Mouse (Mus musculus): Measurements from ENCODE around the gene Adgrl3. TPM values are rescaled to one million over a fixed set of nuclear protein-coding genes. Genes with fewer than 3 reads are reported as not detected.

The Adgrl3 gene
- 10 to 100 TPM in 1 of 2 experiments, 1 to 10 TPM in 1; 5.5 to 17.0 TPM for polyA plus RNA-seq (2012; fragmentation: generic; extraction: Trizol)

GRCm38 (mm10) chr5:81019590-81020254 is at the start of gene Adgrl3:
Adgrl3 (plus strand) TSS chr5:81020138.

